Mouse (Mus musculus) pancreas, adult 10 weeks (tissue): ENCODE data around the gene Btbd35f7. TPM values are rescaled to one million over a fixed set of nuclear protein-coding genes. Genes with fewer than 3 reads are reported as not detected.

ENCODE experiments used
- polyA plus RNA-seq: library from polyadenylated mRNA; stranded (reverse); fragments of 350-450 nt; fragmentation: Illumina TruSeq; extraction: RNeasy Lipid Tissue Mini Kit (QIAGEN cat#74804); gene quantifications from one replicate; pipeline ENCODE4 v1.2.3, GENCODE M21; 2015; ENCODE audit warnings: low read depth, low replicate concordance; ENCODE audit not compliant: insufficient read depth

Gene Btbd35f7
- polyA plus RNA-seq = not detected

GRCm38 (mm10) chrX:5668767-5669166, at the start of gene Btbd35f7:
TSS of gene Btbd35f7 (plus strand) at chrX:5669067.

Other genes starting within 250 kb of the Btbd35f7 start
- gene Mycs, start 199.8 kb upstream of the Btbd35f7 start, polyA plus RNA-seq = not detected